Mouse (Mus musculus): ENCODE measurements around the gene Kif1a.

DNA sequence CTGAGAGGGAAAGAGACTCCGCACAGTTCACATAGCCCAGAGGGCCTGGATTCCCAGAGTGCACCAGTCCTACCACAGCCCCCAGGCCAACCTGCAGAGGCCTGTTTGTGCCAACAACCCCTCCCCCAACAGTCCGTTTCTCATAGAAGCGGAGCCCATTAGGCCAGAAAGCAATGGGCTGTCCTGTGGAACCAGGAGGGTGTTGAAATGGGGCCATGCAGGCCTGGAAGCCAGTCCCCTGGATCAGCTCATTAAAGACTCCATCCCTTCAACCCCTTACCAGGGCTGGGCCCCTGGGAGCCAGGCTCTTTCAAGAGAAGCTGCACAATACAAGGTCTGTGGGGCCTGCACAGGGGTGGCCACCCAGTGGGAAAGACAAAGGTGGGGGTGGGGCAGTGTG, 22.1 kb downstream of the Kif1a start:
- no peak for TF ChIP-seq CTCF (IDR thresholded peaks at IDR 0.05)
- TF ChIP-seq EP300 (IDR thresholded peaks at IDR 0.05), result no peak

Data from lung, postnatal 0 days (tissue).